Comparison of ENCODE assay signal across 8 mouse cellular contexts in the genomic region with DNA sequence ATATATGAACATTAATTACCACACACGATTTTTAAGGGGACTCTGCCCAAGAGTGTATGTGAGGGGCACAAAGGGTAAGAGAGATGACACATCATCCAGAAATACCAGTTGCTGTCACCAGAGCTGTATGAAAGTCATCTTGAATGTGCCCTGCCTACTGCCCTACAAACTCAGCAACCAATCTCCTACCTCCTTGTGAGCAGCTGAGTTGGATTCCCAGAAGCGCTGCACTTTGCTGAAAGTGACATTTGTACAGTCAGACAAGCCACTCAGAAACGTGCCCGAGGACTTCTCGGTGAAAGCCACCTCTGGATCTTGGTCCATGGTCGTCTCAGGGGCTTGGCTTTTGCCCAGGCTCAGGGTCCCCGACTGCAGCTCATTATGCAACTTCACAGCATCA. TPM values are rescaled to one million over a fixed set of nuclear protein-coding genes. Genes with fewer than 3 reads are reported as not detected.
DNase-seq lines count a peak whose midpoint lies in the region; ATAC-seq and TF ChIP-seq lines count a peak whose summit lies in the region.

No protein-coding gene starts in this region.

- peak overlapping the region; percentile 85 for H3K9ac ChIP-seq in heart, embryonic 13.5 days
- H3K9ac ChIP-seq in hindbrain, embryonic 12.5 days: peak overlapping the region; percentile 62
- peak overlapping the region; percentile 53; the same call in 1 of the 2 replicates for H3K9ac ChIP-seq in midbrain, embryonic 14.5 days (replicated peaks; ENCODE audit: low read length)

- no peak for ATAC-seq in heart, embryonic 13.5 days (ENCODE audit: extremely low read depth, insufficient number of reproducible peaks, low FRiP score, low TSS enrichment)
- ATAC-seq in hindbrain, embryonic 12.5 days (ENCODE audit: low FRiP score): no peak
- no peak for ATAC-seq in midbrain, embryonic 14.5 days (ENCODE audit: low FRiP score, low TSS enrichment)
- ATAC-seq in inflammation-experienced regulatory T-cells, adult 6 months: no peak

- peaks cover 18% of the 10 kb centered on the region for H3K4me1 ChIP-seq in heart, embryonic 13.5 days
- peaks cover 3% of the 10 kb centered on the region; the same call in 1 of the 2 replicates for H3K4me1 ChIP-seq in bone marrow, adult 2 months (ENCODE audit: control insufficient read depth, insufficient read depth, low read length)
- peaks cover 13% of the 10 kb centered on the region for H3K4me1 ChIP-seq in hindbrain, embryonic 12.5 days
- H3K4me1 ChIP-seq in midbrain, embryonic 14.5 days (ENCODE audit: control insufficient read depth, insufficient read depth, low read length): peaks cover 12% of the 10 kb centered on the region; the same call in 1 of the 2 replicates

- H3K9me3 ChIP-seq in heart, embryonic 13.5 days: no peaks in the 10 kb centered on the region
- H3K9me3 ChIP-seq in hindbrain, embryonic 12.5 days (replicated peaks): no peaks in the 10 kb centered on the region
- H3K9me3 ChIP-seq in midbrain, embryonic 14.5 days (ENCODE audit: control insufficient read depth, low read length): no peaks in the 10 kb centered on the region

- no peak for DNase-seq in heart, postnatal 14 days
- no peak for DNase-seq in midbrain, embryonic 14.5 days
- no peak for DNase-seq in testis, postnatal 10 days (ENCODE audit: low spot score)
- DNase-seq in lung, postnatal 36 days: no peak

- peak overlapping the region; percentile 88 for H3K4me3 ChIP-seq in heart, embryonic 13.5 days
- H3K4me3 ChIP-seq in bone marrow, adult 2 months (replicated peaks; ENCODE audit: control insufficient read depth, low read depth, low read length): peak overlapping the region; percentile 5
- H3K4me3 ChIP-seq in hindbrain, embryonic 12.5 days: peak overlapping the region; percentile 54
- H3K4me3 ChIP-seq in midbrain, embryonic 14.5 days (replicated peaks; ENCODE audit: low read depth, low read length): peak overlapping the region; percentile 74

- no peak overlapping the region for H3K27ac ChIP-seq in heart, embryonic 13.5 days (replicated peaks)
- no peak overlapping the region for H3K27ac ChIP-seq in bone marrow, adult 2 months (ENCODE audit: control insufficient read depth, insufficient read depth, low read depth, low read length, poor library complexity)
- H3K27ac ChIP-seq in hindbrain, embryonic 12.5 days: no peak overlapping the region
- no peak overlapping the region for H3K27ac ChIP-seq in midbrain, embryonic 14.5 days (replicated peaks; ENCODE audit: low read depth, low read length)

- WGBS in heart, embryonic 13.5 days: 39% methylated on average over 7 of the region's 7 CpGs
- WGBS in bone marrow, adult 2 months: 32% methylated on average over 7 of the region's 7 CpGs
- 54% methylated on average over 7 of the region's 7 CpGs for WGBS in hindbrain, embryonic 12.5 days
- 61% methylated on average over 7 of the region's 7 CpGs for WGBS in midbrain, embryonic 14.5 days

- no peaks in the 10 kb centered on the region for H3K27me3 ChIP-seq in heart, embryonic 13.5 days (replicated peaks)
- no peaks in the 10 kb centered on the region for H3K27me3 ChIP-seq in hindbrain, embryonic 12.5 days
- no peaks in the 10 kb centered on the region for H3K27me3 ChIP-seq in midbrain, embryonic 14.5 days (ENCODE audit: control insufficient read depth, insufficient read depth, low read length)

- H3K4me2 ChIP-seq in heart, embryonic 13.5 days: peak overlapping the region; percentile 93
- peak overlapping the region; percentile 88 for H3K4me2 ChIP-seq in hindbrain, embryonic 12.5 days (replicated peaks)
- peak overlapping the region; percentile 91 for H3K4me2 ChIP-seq in midbrain, embryonic 14.5 days (ENCODE audit: low read length)

- TF ChIP-seq POLR2A in bone marrow, adult 2 months (IDR thresholded peaks at IDR 0.05; ENCODE audit: borderline replicate concordance, control insufficient read depth, low read depth, low read length): no peak

- no peak for TF ChIP-seq CTCF in bone marrow, adult 2 months (IDR thresholded peaks at IDR 0.05; ENCODE audit: control insufficient read depth, insufficient read depth, low read length)

- intact Hi-C loops in heart, postnatal 14 days (cut with DNase I): loop anchor here (5.0 kb wide), 1 partner anchor 37 kb away; the partner anchor contains the start of genes Exosc1 and Zdhhc16

- H3K36me3 ChIP-seq in heart, embryonic 13.5 days: peaks cover 16% of the 10 kb centered on the region
- peaks cover 13% of the 10 kb centered on the region for H3K36me3 ChIP-seq in hindbrain, embryonic 12.5 days
- H3K36me3 ChIP-seq in midbrain, embryonic 14.5 days (ENCODE audit: control insufficient read depth, insufficient read depth, low read length): peaks cover 17% of the 10 kb centered on the region

RNA-seq across cellular contexts. Expression of gene Rrp12, which starts 1.0 kb away (rescaled TPM):
- 10.4 and 11.8 TPM in 2 replicates for polyA plus RNA-seq in heart, embryonic 13.5 days (2015; fragmentation: Nextera tagmentation; extraction: Ambion mirVana)
- 10 to 100 TPM; 10.7 to 12.9 TPM for total RNA-seq in heart, postnatal 14 days (2021)
- 5.8 and 12.5 TPM in 2 replicates for polyA plus RNA-seq in bone marrow, adult 2 months (2011; ENCODE audit: insufficient read depth, insufficient read length, low replicate concordance, missing spikeins)
- 18.3 and 20.9 TPM in 2 replicates for polyA plus RNA-seq in hindbrain, embryonic 12.5 days (2016; fragmentation: Nextera tagmentation; extraction: Ambion mirVana)
- polyA plus RNA-seq in midbrain, embryonic 14.5 days (2014; fragmentation: Nextera tagmentation; extraction: Ambion mirVana): 12.5 TPM in 2 replicates
- polyA plus RNA-seq in inflammation-experienced regulatory T-cells, adult 6 months (2017; shearing (Covaris generic)): 1 to 10 TPM; 5.9 to 8.6 (median 7.5) TPM

RNA-seq across cellular contexts. Expression of gene Pgam1, which starts 16.8 kb away (rescaled TPM):
- polyA plus RNA-seq in heart, embryonic 13.5 days (2015; fragmentation: Nextera tagmentation; extraction: Ambion mirVana): 780 and 862 TPM in 2 replicates
- 100 to 1,000 TPM; 115 to 131 TPM for total RNA-seq in heart, postnatal 14 days (2021)
- polyA plus RNA-seq in bone marrow, adult 2 months (2011; ENCODE audit: insufficient read depth, insufficient read length, low replicate concordance, missing spikeins): 47.1 and 160 TPM in 2 replicates
- polyA plus RNA-seq in hindbrain, embryonic 12.5 days (2016; fragmentation: Nextera tagmentation; extraction: Ambion mirVana): 514 and 546 TPM in 2 replicates
- 451 and 465 TPM in 2 replicates for polyA plus RNA-seq in midbrain, embryonic 14.5 days (2014; fragmentation: Nextera tagmentation; extraction: Ambion mirVana)
- polyA plus RNA-seq in inflammation-experienced regulatory T-cells, adult 6 months (2017; shearing (Covaris generic)): 10 to 100 TPM; 52.3 to 81.2 (median 59.2) TPM

RNA-seq across cellular contexts. Expression of gene Exosc1, which starts 38.3 kb away (rescaled TPM):
- 46.5 and 47.1 TPM in 2 replicates for polyA plus RNA-seq in heart, embryonic 13.5 days (2015; fragmentation: Nextera tagmentation; extraction: Ambion mirVana)
- 10 to 100 TPM; 11.3 to 13.4 TPM for total RNA-seq in heart, postnatal 14 days (2021)
- polyA plus RNA-seq in bone marrow, adult 2 months (2011; ENCODE audit: insufficient read depth, insufficient read length, low replicate concordance, missing spikeins): 16.4 and 24.6 TPM in 2 replicates
- polyA plus RNA-seq in hindbrain, embryonic 12.5 days (2016; fragmentation: Nextera tagmentation; extraction: Ambion mirVana): 63.1 and 64.4 TPM in 2 replicates
- polyA plus RNA-seq in midbrain, embryonic 14.5 days (2014; fragmentation: Nextera tagmentation; extraction: Ambion mirVana): 56.4 and 57.4 TPM in 2 replicates
- 10 to 100 TPM; 66.9 to 92.2 (median 92.1) TPM for polyA plus RNA-seq in inflammation-experienced regulatory T-cells, adult 6 months (2017; shearing (Covaris generic))

RNA-seq across cellular contexts. Expression of gene Zdhhc16, which starts 38.3 kb away (rescaled TPM):
- 55.3 and 57.5 TPM in 2 replicates for polyA plus RNA-seq in heart, embryonic 13.5 days (2015; fragmentation: Nextera tagmentation; extraction: Ambion mirVana)
- total RNA-seq in heart, postnatal 14 days (2021): 10 to 100 TPM; 19.9 to 20.9 TPM
- polyA plus RNA-seq in bone marrow, adult 2 months (2011; ENCODE audit: insufficient read depth, insufficient read length, low replicate concordance, missing spikeins): 27.4 and 59.8 TPM in 2 replicates
- polyA plus RNA-seq in hindbrain, embryonic 12.5 days (2016; fragmentation: Nextera tagmentation; extraction: Ambion mirVana): 75.8 and 76.4 TPM in 2 replicates
- polyA plus RNA-seq in midbrain, embryonic 14.5 days (2014; fragmentation: Nextera tagmentation; extraction: Ambion mirVana): 72.3 and 72.8 TPM in 2 replicates
- polyA plus RNA-seq in inflammation-experienced regulatory T-cells, adult 6 months (2017; shearing (Covaris generic)): 10 to 100 TPM; 38.4 to 48.4 (median 43.2) TPM

RNA-seq across cellular contexts. Expression of gene Frat2, which starts 47.0 kb away (rescaled TPM):
- 1.6 and 2.1 TPM in 2 replicates for polyA plus RNA-seq in heart, embryonic 13.5 days (2015; fragmentation: Nextera tagmentation; extraction: Ambion mirVana)
- 1 to 10 TPM; 5.9 to 6.6 TPM for total RNA-seq in heart, postnatal 14 days (2021)
- polyA plus RNA-seq in bone marrow, adult 2 months (2011; ENCODE audit: insufficient read depth, insufficient read length, low replicate concordance, missing spikeins): 4.5 and 9.7 TPM in 2 replicates
- polyA plus RNA-seq in hindbrain, embryonic 12.5 days (2016; fragmentation: Nextera tagmentation; extraction: Ambion mirVana): 14.5 and 15.3 TPM in 2 replicates
- 5.6 and 7.3 TPM in 2 replicates for polyA plus RNA-seq in midbrain, embryonic 14.5 days (2014; fragmentation: Nextera tagmentation; extraction: Ambion mirVana)
- polyA plus RNA-seq in inflammation-experienced regulatory T-cells, adult 6 months (2017; shearing (Covaris generic)): 1 to 10 TPM in 2 of 3 experiments, under 1 TPM in 1; 0.33 to 1.5 (median 1.3) TPM

Comparison
In these comparisons a context has a peak if more than half of its experiments do, and no peak if none do; other contexts are left out.
1. H3K4me3 ChIP-seq: peak in every context shown above with its lines; median percentile 88 in heart, embryonic 13.5 days; 74 in midbrain, embryonic 14.5 days; 54 in hindbrain, embryonic 12.5 days; 5 in bone marrow, adult 2 months.